Mouse (Mus musculus): ENCODE data around the gene Slc13a4. TPM values are rescaled to one million over a fixed set of nuclear protein-coding genes. Genes with fewer than 3 reads are reported as not detected.

Gene Slc13a4
- polyA plus RNA-seq, 1 experiment, result 5.7 TPM

GRCm38 (mm10) chr6:35313520-35313919 lies 5.6 kb upstream of the Slc13a4 start:
- TF ChIP-seq CTCF (IDR thresholded peaks at IDR 0.05; ENCODE audit: insufficient read depth, low read length) (no peak), POLR2A (IDR thresholded peaks at IDR 0.05; ENCODE audit: borderline replicate concordance, extremely low read depth, low read depth, low read length) (no peak)
- 89% methylated on average over 8 of the region's 8 CpGs for WGBS
- DNase-seq, result no peak

GRCm38 (mm10) chr6:35309406-35309805 lies 1.5 kb upstream of the Slc13a4 start:
- Histone ChIP-seq H3K4me1 (ENCODE audit: control insufficient read depth, insufficient read depth, low read length) (no peaks in the 10 kb centered on the region), H3K4me3 (replicated peaks; ENCODE audit: extremely low read depth, low read depth, low read length) (no peak overlapping the region)
- TF ChIP-seq POLR2A (IDR thresholded peaks at IDR 0.05; ENCODE audit: borderline replicate concordance, extremely low read depth, low read depth, low read length) (no peak), CTCF (IDR thresholded peaks at IDR 0.05; ENCODE audit: insufficient read depth, low read length) (no peak)
- DNase-seq, result no peak
- WGBS, result 50% methylated on average over 7 of the region's 7 CpGs

More at GRCm38 (mm10) chr6:35313520-35313919, 5.6 kb upstream of the Slc13a4 start:
- Histone ChIP-seq H3K4me1 (ENCODE audit: control insufficient read depth, insufficient read depth, low read length) (no peaks in the 10 kb centered on the region), H3K4me3 (replicated peaks; ENCODE audit: extremely low read depth, low read depth, low read length) (no peak overlapping the region)

GRCm38 (mm10) chr6:35307136-35307535 lies 795 bp downstream of the Slc13a4 start:
- no peaks in the 10 kb centered on the region for H3K4me1 ChIP-seq (ENCODE audit: control insufficient read depth, insufficient read depth, low read length)
- TF ChIP-seq CTCF (IDR thresholded peaks at IDR 0.05; ENCODE audit: insufficient read depth, low read length) (no peak), POLR2A (IDR thresholded peaks at IDR 0.05; ENCODE audit: borderline replicate concordance, extremely low read depth, low read depth, low read length) (no peak)
- DNase-seq, result no peak
- no peak overlapping the region for H3K4me3 ChIP-seq (replicated peaks; ENCODE audit: extremely low read depth, low read depth, low read length)
- 79% methylated on average over 13 of the region's 13 CpGs for WGBS

GRCm38 (mm10) chr6:35303355-35303900 lies 4.5 kb downstream of the Slc13a4 start:
- TF ChIP-seq POLR2A (IDR thresholded peaks at IDR 0.05; ENCODE audit: borderline replicate concordance, extremely low read depth, low read depth, low read length), result no peak
- TF ChIP-seq CTCF (IDR thresholded peaks at IDR 0.05; ENCODE audit: insufficient read depth, low read length), result no peak
- WGBS, result 41% methylated on average over 11 of the region's 11 CpGs
- no peak overlapping the region for H3K4me3 ChIP-seq (replicated peaks; ENCODE audit: extremely low read depth, low read depth, low read length)
- DNase-seq, result no peak
- no peaks in the 10 kb centered on the region for H3K4me1 ChIP-seq (ENCODE audit: control insufficient read depth, insufficient read depth, low read length)

GRCm38 (mm10) chr6:35302581-35302980 lies 5.3 kb downstream of the Slc13a4 start:
- Histone ChIP-seq H3K4me1 (ENCODE audit: control insufficient read depth, insufficient read depth, low read length) (no peaks in the 10 kb centered on the region), H3K4me3 (replicated peaks; ENCODE audit: extremely low read depth, low read depth, low read length) (no peak overlapping the region)
- no peak for DNase-seq
- TF ChIP-seq CTCF (IDR thresholded peaks at IDR 0.05; ENCODE audit: insufficient read depth, low read length) (no peak), POLR2A (IDR thresholded peaks at IDR 0.05; ENCODE audit: borderline replicate concordance, extremely low read depth, low read depth, low read length) (no peak)
- 96% methylated on average over 7 of the region's 7 CpGs for WGBS

- H3K4me3 ChIP-seq (replicated peaks; ENCODE audit: extremely low read depth, low read depth, low read length), result no peak overlapping the region
- WGBS, result 78% methylated on average over 6 of the region's 6 CpGs
- no peaks in the 10 kb centered on the region for H3K4me1 ChIP-seq (ENCODE audit: control insufficient read depth, insufficient read depth, low read length)
- no peak for DNase-seq
- TF ChIP-seq POLR2A (IDR thresholded peaks at IDR 0.05; ENCODE audit: borderline replicate concordance, extremely low read depth, low read depth, low read length), result no peak
- TF ChIP-seq CTCF (IDR thresholded peaks at IDR 0.05; ENCODE audit: insufficient read depth, low read length), result no peak
Measured at GRCm38 (mm10) chr6:35298323-35298722, 9.6 kb downstream of the Slc13a4 start.

- no peak overlapping the region for H3K4me3 ChIP-seq (replicated peaks; ENCODE audit: extremely low read depth, low read depth, low read length)
- H3K4me1 ChIP-seq (ENCODE audit: control insufficient read depth, insufficient read depth, low read length), result no peaks in the 10 kb centered on the region
- 80% methylated on average over 7 of the region's 7 CpGs for WGBS
- DNase-seq, result no peak
- no peak for TF ChIP-seq CTCF (IDR thresholded peaks at IDR 0.05; ENCODE audit: insufficient read depth, low read length)
- no peak for TF ChIP-seq POLR2A (IDR thresholded peaks at IDR 0.05; ENCODE audit: borderline replicate concordance, extremely low read depth, low read depth, low read length)
Measured at GRCm38 (mm10) chr6:35297516-35298227, 10.3 kb downstream of the Slc13a4 start.

GRCm38 (mm10) chr6:35297001-35297400 lies 10.9 kb downstream of the Slc13a4 start:
- peak; percentile 10 for DNase-seq
- no peak overlapping the region for H3K4me3 ChIP-seq (replicated peaks; ENCODE audit: extremely low read depth, low read depth, low read length)
- 33% methylated on average over 2 of the region's 2 CpGs for WGBS
- TF ChIP-seq CTCF (IDR thresholded peaks at IDR 0.05; ENCODE audit: insufficient read depth, low read length), result no peak
- no peak for TF ChIP-seq POLR2A (IDR thresholded peaks at IDR 0.05; ENCODE audit: borderline replicate concordance, extremely low read depth, low read depth, low read length)
- H3K4me1 ChIP-seq (ENCODE audit: control insufficient read depth, insufficient read depth, low read length), result no peaks in the 10 kb centered on the region

- TF ChIP-seq CTCF (IDR thresholded peaks at IDR 0.05; ENCODE audit: insufficient read depth, low read length), result no peak
- no peak for TF ChIP-seq POLR2A (IDR thresholded peaks at IDR 0.05; ENCODE audit: borderline replicate concordance, extremely low read depth, low read depth, low read length)
- DNase-seq, result no peak
- Histone ChIP-seq H3K4me1 (ENCODE audit: control insufficient read depth, insufficient read depth, low read length) (no peaks in the 10 kb centered on the region), H3K4me3 (replicated peaks; ENCODE audit: extremely low read depth, low read depth, low read length) (no peak overlapping the region)
- WGBS, result 76% methylated on average over 2 of the region's 2 CpGs
Measured at GRCm38 (mm10) chr6:35294964-35295363, 13.0 kb downstream of the Slc13a4 start.

GRCm38 (mm10) chr6:35289676-35290075 lies 18.3 kb downstream of the Slc13a4 start:
- WGBS, result 90% methylated on average over 8 of the region's 8 CpGs

More at GRCm38 (mm10) chr6:35289676-35290075, 18.3 kb downstream of the Slc13a4 start:
- no peaks in the 10 kb centered on the region for H3K4me1 ChIP-seq (ENCODE audit: control insufficient read depth, insufficient read depth, low read length)
- TF ChIP-seq POLR2A (IDR thresholded peaks at IDR 0.05; ENCODE audit: borderline replicate concordance, extremely low read depth, low read depth, low read length), result no peak
- H3K4me3 ChIP-seq (replicated peaks; ENCODE audit: extremely low read depth, low read depth, low read length), result no peak overlapping the region
- DNase-seq, result no peak

Measured in lung, adult 2 months (tissue).